Mouse (Mus musculus): ENCODE results near the gene Shmt1.

- TF ChIP-seq CTCF (IDR thresholded peaks at IDR 0.05; ENCODE audit: borderline replicate concordance, insufficient read depth, low read depth, low read length): no peak
- no peak for TF ChIP-seq POLR2A (IDR thresholded peaks at IDR 0.05; ENCODE audit: borderline replicate concordance, insufficient read depth, low read length)
These were observed 35.9 kb downstream of the Shmt1 start for GRCm38 (mm10) chr11:60775578-60775977.

Data from cerebellum, adult 2 months (tissue).